Mouse (Mus musculus) ES-E14 (cell line): Measurements from ENCODE around the gene Gsto2.

Experiments
- HCFC1 ChIP-seq: IDR thresholded peaks from 2 replicates; pipeline ENCODE4 v1.6.1; 2012; ENCODE audit warnings: low read length, inconsistent platforms, borderline replicate concordance; ENCODE audit not compliant: insufficient read depth
- ZC3H11A ChIP-seq: IDR thresholded peaks from 2 replicates; pipeline ENCODE4 v1.6.1; 2012; ENCODE audit warnings: low read depth, mild to moderate bottlenecking, inconsistent platforms, low read length, borderline replicate concordance

DNA sequence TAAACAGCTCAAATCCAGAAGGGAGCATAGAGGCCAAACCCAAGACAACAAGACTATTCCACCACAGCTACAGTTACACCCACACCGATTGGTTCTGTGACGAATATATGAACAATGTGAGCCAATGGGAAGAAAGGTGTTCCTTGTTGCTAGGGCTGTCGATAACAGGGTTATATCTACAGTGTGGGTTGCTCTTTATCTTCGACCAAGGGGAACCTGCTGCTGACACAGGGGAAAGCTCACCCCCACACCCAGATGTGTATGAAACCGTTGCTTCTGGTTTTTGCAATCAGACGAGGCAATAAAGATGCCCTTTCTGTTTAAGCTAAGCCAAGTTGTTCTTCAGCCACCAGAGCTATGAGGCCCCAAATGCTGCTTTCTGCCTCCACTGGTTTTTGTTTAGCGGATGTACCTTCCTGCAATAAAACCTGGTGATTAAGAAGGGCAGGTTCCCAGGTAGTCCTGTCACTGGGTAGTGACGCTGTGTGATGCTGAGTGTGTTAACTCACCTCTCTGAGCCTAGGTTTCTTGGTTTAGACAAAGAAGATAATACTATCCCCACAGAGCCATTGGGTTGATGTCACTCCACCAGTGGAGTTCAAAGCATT, 33.2 kb downstream of the Gsto2 start:
- TF ChIP-seq HCFC1 (no peak), ZC3H11A (no peak)
